Mouse (Mus musculus) stomach, postnatal 0 days (tissue): ENCODE measurements around the gene Psme2.

Experiments used
- CTCF ChIP-seq: IDR thresholded peaks from 2 replicates; pipeline ENCODE4 v1.5.1; 2016; ENCODE audit warnings: antibody characterized with exemption, low read depth, mild to moderate bottlenecking, moderate library complexity
- EP300 ChIP-seq: optimal IDR thresholded peaks from 2 replicates; pipeline ENCODE3; 2016; ENCODE audit warnings: antibody characterized with exemption

GRCm38 (mm10) chr14:55637795-55638194 lies 46.9 kb upstream of the Psme2 start, which contains the start of gene Gm49378:
- TF ChIP-seq CTCF (no peak), EP300 (no peak)
